Mouse (Mus musculus): ENCODE data around the gene Shox2. TPM values are rescaled to one million over a fixed set of nuclear protein-coding genes. Genes with fewer than 3 reads are reported as not detected.

Shox2 gene
- total and polyA plus RNA-seq, 3 experiments: 2.7 to 4.2 (median 3.6) TPM

Other genes with a start within 250 kb of the Shox2 start
- 63.7 and 64.6 TPM in 2 replicates for gene Rsrc1, start 381 bp downstream of the Shox2 start, total RNA-seq (2014; fragmentation: Nextera tagmentation)
- gene Rsrc1, start 381 bp downstream of the Shox2 start, total RNA-seq (2017): 43.0 and 43.2 TPM in 2 replicates
- gene Rsrc1, start 381 bp downstream of the Shox2 start, polyA plus RNA-seq (2012): 21.3 and 21.9 TPM in 2 replicates